Mouse (Mus musculus): ENCODE results near the gene Zfp442. TPM values are rescaled to one million over a fixed set of nuclear protein-coding genes. Genes with fewer than 3 reads are reported as not detected.
"Not testable (repeated sequence)": the region's sequence is repeated elsewhere in the genome, so short reads cannot be mapped to it uniquely, and the experiment has no call there.

Zfp442 gene
- total RNA-seq (2021): 1 to 10 TPM; 1.5 to 2.6 TPM
- long read RNA-seq, experiment 1, partial matches to known transcripts: 1 of 1 reads
- long read RNA-seq, experiment 1, other reads (novel, unspliced or antisense): 0 of 1 reads
- long read RNA-seq, experiment 2: 0 reads

DNA sequence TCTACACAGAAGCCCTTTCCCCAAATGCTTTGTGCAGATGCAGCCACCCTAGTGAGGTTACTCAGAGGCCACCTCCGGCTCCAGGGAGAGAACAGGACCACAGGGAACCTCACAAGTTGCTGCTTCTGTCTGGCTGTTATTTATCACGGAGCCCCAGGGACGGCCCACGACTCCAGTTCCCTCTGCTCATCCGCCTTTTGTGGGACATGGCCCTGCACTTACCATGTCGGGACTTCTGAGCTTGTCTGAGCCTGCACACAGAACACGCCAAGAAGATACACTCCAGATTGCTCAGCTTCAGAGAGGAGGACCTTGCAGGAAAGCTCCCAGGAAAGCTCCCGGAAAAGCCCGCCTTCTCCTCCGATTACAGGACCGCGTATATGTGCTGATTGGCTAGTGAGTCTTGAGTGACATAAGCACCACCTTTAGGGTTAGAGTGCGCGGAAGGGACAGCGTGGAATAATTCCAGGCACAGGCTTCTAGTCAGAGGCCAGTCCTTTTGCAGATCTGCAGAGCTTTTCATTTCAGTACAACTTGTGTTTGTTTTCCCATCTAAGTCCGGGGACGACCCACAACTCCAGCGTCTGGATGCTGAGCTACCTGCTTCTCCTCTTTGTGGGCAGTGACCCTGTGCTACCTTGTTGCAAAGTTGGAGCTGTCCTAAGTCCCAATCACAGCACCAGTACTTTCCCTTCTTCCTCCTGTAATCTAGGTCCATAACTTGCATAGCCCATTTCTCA, at the start of gene Zfp442:
Gene Zfp442 (minus strand): TSS at position 307 of the 740 bp plus-strand sequence.
- peak; percentile 65 for DNase-seq

DNA sequence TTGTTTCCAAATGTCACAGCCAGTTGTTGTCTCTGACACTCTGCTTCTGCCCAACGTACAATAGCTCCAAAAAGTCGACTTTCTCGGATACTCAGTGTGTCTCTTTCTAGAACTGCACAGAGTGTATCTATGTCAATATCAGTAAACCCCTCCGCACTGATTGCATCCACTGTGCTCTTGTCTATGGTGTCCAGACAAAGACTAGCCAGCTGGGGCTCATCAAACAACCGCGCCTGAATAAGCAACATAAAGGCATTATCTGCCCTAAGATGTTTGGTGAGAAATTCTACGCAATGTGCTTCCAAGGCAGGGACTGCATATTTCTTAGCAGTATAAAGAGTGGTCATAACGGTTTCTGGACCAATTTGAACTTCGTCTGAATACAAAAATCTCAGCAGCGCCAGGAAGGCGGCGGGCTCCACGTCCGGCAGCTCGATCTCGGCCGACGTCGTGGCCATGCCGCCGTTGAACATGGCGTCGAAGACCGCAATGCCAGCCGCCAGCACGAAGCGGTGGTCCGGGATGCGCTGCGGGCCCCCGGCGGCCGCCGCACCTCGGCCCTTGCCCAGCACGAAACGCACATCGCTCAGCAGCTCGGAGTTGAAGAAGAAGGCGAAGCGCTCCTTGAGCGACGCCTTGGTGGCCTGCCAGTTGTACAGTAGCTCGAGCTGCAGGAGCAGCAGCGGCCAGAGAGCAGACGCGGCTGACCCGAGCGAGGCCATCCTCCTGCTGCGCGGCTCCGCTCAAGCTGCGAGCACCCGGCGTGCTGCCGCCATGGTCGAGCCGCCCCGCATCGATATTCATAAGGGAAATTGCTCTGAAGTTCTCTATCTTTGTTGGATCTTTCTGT, 49.1 kb upstream of the Zfp442 start:
- DNase-seq: not testable (repeated sequence)

DNA sequence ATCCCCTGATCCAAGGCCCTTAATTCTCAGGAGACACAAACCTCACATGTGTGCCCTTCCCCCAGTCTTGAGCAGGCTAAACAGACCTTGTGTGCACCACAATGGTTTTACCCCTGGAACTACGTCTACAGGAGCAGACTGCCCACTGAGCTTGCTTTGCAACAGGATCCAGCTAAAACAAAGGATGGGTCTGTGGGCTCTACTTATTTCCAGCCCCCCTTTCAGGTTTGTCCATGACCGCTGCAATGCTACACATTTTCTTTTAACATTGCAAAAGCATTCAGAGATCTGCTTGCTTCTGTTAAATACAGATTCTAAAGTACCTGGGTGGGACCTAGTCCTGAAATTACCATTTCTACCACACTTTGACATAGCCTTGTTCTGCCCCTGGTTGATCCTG, 41.7 kb upstream of the Zfp442 start:
- DNase-seq: no peak

DNA sequence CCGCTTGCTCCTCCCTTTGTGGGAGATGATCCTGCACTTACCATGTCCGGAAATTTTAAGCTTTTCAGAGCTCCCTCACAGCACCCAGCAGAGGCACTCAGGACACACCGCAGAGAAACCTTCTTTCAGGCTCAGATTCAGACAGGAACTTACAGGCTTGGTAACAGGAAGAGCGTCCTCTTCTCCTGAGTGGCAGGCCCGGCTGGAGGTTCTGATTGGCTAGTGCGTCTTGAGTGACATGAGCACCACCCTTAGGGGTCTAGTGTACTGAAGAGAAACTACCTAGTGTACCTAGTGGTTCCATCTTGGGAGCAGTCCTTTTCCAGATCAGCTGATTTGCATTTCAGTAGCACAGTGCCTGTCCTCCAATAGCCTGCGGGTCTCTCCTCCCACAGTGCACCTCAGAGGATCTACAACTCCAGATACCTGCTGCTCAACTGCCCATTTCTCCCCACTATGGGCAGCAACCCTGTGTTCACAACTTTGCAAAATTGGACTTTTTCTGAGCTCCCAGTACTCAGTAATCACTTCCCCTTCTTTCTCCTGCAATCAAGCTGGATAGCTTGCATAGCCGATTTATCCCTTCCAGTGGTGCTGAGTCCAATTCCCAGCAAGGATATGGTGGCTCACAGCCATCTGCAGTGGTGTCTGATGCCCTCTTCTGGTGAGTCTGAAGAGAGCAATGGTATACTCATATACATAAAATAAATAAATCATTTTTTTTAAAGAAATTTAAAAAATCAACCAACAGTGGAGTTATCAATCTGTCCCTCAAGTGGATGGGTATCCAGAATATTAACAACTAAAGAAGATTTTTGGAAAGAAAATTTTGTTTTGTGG, 33.9 kb upstream of the Zfp442 start, which contains the start of gene Zfp345:
Gene Zfp345 (minus strand): TSS at position 153 of the 840 bp plus-strand sequence.
- not testable (repeated sequence) for DNase-seq

DNA sequence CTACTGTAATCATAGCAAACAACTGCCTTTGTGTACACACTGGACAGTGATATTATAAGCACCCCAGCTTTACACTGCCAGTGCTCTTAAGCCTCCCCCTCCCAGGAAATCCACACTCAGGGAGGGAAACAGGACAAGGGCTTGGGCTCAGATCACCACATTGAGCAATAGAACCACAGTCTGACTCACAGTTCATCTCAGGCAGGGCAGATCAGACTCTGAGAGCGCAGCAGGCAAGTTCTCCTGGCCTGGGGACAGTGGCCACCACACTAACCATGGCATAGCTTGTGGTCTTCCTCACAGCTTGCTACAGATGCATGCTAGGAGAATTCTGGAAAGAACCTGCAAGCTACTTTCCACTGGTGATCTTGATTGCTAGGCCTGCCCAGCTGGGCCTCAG, 12.2 kb downstream of the Zfp442 start:
- DNase-seq: not testable (repeated sequence)

DNA sequence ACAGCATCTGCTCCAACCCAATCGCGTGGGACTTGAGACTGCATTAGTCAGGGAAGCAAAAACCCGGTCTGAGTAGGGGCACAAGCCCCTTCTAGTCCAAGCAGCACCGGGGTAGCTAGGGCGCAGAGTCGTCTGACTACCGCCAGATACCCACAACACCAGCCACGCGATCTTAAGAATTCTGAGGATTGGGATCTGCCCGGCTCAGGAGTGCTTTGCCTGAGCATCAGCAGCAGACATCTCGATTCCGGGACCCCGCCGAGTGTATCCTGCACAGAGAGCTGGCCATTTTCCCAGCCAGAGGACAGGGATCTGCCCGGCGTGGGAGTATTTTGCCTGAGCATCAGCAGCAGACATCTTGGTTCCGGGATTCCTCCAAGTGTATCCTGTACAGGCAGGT, 39.1 kb downstream of the Zfp442 start:
- not testable (repeated sequence) for DNase-seq

DNA sequence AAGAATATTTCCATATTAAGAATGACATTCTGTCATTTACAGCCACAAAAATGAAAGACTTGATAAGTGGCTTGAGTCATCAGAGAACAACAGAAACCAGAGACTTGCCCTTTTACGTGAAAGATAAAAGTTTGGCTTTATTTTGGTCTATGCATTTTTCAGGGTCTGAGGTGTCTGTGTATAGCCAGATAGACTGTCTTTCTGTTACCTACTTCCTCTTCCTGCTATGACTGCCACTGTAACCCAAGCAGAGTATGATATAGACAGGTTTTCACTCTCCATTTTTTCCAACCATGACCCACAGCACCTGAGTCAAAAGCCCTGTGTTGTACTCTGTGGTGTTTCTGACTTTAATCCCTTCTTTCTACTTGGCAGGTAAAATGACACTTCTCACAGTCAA, 61.1 kb downstream of the Zfp442 start:
- no peak for DNase-seq

DNA sequence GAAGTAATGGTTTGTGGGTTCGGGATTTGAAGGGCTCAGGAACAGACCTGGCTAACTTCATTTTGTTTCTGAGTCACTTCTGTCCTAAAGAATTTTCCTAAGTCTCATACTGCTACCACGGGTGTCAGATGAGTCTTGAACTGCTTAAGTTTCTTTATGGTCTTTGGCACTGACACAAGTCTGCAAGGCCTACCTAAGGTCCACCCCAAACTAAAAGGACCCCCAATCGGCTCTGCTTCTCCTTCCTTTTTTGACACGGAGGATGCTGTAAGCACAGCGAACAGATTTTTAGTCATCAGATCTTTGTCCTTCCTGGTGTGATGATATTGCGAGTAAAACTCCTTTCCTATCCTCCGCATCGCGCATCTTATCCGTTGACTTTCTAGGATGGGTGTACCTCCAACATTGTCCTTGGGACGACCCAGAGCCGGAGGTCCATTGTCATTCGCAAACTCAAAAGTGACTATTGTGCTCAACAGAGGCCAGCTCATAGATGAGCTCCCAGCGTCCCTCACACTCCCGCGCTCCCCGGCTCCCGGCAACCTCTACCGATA, 65.7 kb downstream of the Zfp442 start:
- DNase-seq: not testable (repeated sequence)

DNA sequence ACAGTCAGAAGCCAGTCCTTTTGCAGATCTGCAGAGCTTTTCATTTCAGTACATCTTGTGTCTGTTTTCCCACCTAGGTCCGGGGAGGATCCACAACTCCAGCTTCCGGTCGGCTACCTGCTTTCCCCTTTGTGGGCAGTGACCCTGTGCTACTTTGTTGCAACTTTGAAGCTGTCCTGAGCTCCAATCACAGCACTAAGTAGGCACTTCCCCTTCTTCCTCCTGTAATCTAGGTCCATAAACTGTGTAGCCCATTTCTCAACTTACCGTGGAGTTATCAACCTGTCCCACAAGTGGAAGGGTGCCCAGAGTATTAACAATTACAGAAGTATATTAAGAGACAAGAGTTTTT, 88.4 kb downstream of the Zfp442 start:
- DNase-seq: no peak

DNA sequence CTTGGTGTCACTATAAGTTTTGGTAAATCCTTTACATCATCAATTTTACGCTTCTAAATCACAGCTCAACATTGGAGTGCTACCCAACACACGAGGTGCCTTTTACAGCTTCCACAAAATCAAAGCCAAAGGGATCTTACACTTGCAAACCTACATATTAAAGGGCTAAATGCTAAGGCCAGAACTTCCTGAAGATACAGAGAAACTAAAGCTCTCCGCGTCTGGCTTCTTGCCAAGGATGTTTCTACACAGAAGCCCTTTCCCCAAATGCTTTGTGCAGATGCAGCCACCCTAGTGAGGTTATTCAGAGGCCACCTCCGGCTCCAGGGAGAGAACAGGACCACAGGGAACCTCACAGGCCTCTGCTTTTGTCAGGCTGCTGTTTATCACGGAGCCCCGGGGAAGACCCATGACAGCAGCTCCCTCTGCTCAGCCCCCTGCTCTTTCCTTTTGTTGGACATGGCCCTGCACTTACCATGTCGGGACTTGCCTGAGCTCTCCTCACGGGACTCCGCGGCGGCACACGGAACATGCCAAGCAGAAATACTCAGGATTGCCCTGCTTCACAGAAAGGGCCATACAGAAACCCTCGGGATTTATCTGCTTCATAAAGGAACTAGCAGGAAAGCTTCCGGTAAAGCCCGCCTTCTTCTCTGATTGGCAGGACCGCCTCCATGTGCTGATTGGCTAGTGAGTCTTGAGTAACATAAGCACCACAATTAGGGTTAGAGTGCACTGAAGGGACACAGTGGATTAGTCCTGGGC, 89.0 kb downstream of the Zfp442 start, which contains the start of gene 3300002I08Rik:
Gene 3300002I08Rik (minus strand): TSS at position 653 of the 765 bp plus-strand sequence.
- peak; percentile 82 for DNase-seq

Other genes starting within 250 kb of the Zfp442 start
- 1 to 10 TPM; 1.5 to 1.8 TPM for gene Zfp937, start 233.4 kb downstream of the Zfp442 start, total RNA-seq (2021)
- gene Gm21994, start 195.9 kb downstream of the Zfp442 start, total RNA-seq (2021): 1 to 10 TPM; 1.5 to 2.3 TPM
- gene Gm14124, start 194.0 kb downstream of the Zfp442 start, total RNA-seq (2021): not detected
- 1 to 10 TPM in 1 of 2 experiments, not detected in 1; 1.2 TPM for gene Gm10130, start 127.8 kb downstream of the Zfp442 start, total RNA-seq (2021)
- 1 to 10 TPM; 1.8 to 2.1 TPM for gene 3300002I08Rik, start 88.7 kb downstream of the Zfp442 start, total RNA-seq (2021)
- gene Zfp345, start 33.6 kb upstream of the Zfp442 start, total RNA-seq (2021): not detected
- not detected for gene Cst7, start 118.9 kb upstream of the Zfp442 start, total RNA-seq (2021)
- 10 to 100 TPM; 17.9 to 22.3 TPM for gene Apmap, start 157.1 kb upstream of the Zfp442 start, total RNA-seq (2021)
- 10 to 100 TPM in 1 of 2 experiments, 1 to 10 TPM in 1; 6.8 to 16.6 TPM for gene Acss1, start 217.0 kb upstream of the Zfp442 start, total RNA-seq (2021)
- gene Vsx1, start 237.9 kb upstream of the Zfp442 start, total RNA-seq (2021): not detected